Mouse (Mus musculus): Measurements from ENCODE around the gene Grb7.

GRCm38 (mm10) chr11:98479026-98479939 is 33.1 kb downstream of the Grb7 start:
- TF ChIP-seq POLR2A (IDR thresholded peaks at IDR 0.05; ENCODE audit: borderline replicate concordance, low read depth, low read length) (no peak), CTCF (IDR thresholded peaks at IDR 0.05; ENCODE audit: low read depth, low read length) (no peak)

All from bone marrow macrophage, adult 2 months (primary cell).